Mouse (Mus musculus) liver, adult 2 months (tissue): ENCODE results near the gene Rnf207.

Source experiments
- CTCF ChIP-seq: fragments of 200-500 bp; IDR thresholded peaks from 2 replicates; pipeline ENCODE4 v1.5.1; 2011; ENCODE audit warnings: low read depth, low read length, control low read depth
- POLR2A ChIP-seq: fragments of 200-500 bp; IDR thresholded peaks from 2 replicates; pipeline ENCODE4 v1.6.1; 2011; ENCODE audit warnings: low read length, control low read depth; ENCODE audit not compliant: insufficient read depth; ENCODE audit errors: extremely low read depth

DNA sequence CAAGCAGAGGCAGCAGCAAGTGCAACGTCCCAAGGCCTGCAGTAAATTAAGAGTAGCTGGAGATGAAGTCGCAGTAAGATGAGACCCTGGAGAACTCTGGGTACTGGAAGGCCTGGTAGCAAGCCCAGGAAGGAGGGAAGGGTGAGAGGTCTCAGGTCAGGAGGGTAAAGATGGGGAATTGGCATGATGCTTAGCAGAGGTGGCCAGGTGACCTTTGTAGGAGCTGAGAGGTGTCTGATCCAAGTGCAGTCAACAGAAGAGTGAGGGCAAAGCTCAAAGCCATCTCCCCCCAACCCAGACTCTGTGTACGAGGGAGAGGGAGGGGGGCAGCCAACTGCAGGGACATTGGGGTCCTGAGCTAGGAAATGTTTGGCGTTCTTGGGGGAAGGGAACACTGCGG is 2.7 kb upstream of the Rnf207 start:
- TF ChIP-seq CTCF (no peak), POLR2A (no peak)
